Mouse (Mus musculus) T-helper 2 cell (primary cell): ENCODE results near the gene Rsph3b.

ENCODE experiments used
- in situ Hi-C: fragments of 300-600 bp; cut with MboI, MseI; formaldehyde crosslinking; loops from one replicate; pipeline ENCODE4 v1.15.1; 2025; ENCODE audit warnings: high pct_unique_total_duplicates

The Rsph3b gene

DNA sequence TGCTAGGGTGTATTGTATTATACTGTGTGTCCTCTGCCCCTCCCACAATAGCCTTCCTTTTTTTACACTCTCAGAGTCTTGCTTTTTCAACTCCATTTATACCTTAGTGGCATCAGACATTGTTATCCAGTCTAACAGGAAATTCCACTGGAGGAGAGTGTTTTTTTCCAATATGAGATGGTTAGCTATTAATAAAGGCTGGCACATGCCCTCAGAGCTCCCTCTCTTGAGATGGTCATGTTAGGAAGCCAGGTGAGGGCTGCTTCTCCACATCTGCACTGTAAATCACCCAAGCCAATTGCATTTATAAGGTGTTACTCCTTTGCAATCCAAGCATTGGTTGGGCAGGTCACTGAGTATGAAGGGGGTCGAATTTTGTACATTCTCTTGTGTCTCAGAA is 81.9 kb downstream of the Rsph3b start:
- in situ Hi-C loops: no loop called here

DNA sequence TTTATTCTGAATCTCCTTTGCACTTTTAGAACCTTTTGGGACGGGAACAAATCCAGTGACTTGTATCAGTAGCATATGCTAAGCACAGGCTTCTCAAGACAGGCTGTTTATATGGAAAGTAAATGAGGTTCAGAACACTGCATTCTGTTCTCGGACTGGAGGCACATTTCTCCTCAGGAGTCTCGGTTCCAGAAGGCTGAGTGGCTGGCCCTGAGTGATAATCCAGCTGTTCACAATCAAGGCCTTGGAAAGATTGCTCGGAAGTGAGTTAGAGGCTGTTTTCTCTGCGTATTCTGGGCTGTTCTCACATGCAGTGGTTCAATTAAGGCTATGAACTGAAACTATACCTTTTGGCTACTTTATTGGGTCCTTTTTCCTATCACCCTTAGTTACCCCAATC is 82.9 kb downstream of the Rsph3b start:
- in situ Hi-C loops: no loop called here

DNA sequence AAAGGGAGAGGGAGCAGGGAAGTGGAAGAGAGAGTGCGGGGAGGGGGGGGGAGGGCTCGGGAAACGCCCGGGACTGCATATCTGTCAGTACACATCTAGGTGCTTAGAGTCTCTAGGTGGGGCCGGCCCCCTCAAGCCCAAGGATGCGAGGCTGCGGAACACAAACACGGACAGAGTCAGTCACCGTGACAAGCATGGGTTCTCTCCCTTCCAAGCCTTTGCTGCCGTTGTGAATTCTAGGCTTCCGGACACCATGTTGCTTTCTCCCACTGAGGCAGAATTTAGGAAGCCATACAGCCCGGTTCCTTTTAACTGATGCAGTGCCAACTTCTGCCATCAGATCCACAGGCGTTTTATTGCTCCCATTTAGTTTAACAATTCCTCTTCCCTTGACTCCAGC is 83.6 kb downstream of the Rsph3b start:
- in situ Hi-C loops: no loop called here

DNA sequence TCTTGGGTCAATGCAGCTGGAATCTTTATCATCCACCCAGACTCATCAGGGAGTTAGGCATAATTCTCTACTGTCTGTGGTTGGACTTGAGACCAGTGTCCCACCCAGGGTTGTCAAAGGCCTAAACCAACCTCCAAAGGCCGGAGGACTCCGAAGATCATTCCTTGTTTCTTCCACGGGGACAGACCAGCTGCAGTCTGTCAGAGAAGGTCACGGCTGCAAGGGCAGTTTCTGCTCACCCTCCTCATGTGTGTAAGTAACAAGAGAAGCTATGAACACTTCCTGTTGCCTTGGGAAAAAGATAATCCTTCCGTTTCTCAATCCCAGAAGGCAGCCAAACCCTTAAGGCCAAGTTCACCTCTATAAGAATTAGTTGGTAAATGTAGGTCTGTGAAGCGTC is 85.0 kb downstream of the Rsph3b start:
- in situ Hi-C loops: no loop called here

DNA sequence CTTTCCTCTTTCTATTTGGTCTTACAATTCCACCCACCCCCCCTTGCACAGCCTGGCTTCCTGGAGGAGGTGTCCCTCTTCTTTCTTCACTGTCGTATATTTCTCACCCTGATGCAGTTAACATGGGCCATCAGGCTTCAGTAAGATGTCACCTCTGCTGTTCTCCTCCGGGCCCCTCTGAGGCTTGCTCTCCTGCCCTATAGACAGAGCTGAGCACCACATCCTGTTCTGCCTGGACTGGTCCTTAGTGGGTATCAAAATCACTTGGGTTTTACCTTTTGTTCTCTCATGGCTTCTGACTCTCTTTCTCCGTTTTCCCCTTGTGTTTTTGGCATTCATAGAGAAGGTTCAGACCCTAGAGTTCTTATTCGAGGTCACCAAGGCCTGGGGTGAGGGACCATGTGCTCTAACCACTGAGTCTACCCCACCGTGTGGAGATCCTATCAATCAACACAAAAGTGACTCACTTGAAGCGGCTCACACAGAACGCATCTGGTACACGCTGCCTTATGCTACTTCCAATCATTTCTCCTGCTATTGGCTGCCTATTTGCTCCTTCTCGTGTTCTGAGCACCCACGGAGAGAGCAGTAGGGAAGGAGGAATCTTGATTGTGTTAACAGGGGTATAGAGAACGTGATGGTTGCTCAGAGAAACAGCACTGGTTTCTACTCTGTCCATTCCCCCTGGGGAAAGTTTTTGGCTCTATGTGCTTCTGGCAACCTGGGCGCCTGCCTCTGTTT is 86.3 kb downstream of the Rsph3b start:
- in situ Hi-C loops: no loop called here

DNA sequence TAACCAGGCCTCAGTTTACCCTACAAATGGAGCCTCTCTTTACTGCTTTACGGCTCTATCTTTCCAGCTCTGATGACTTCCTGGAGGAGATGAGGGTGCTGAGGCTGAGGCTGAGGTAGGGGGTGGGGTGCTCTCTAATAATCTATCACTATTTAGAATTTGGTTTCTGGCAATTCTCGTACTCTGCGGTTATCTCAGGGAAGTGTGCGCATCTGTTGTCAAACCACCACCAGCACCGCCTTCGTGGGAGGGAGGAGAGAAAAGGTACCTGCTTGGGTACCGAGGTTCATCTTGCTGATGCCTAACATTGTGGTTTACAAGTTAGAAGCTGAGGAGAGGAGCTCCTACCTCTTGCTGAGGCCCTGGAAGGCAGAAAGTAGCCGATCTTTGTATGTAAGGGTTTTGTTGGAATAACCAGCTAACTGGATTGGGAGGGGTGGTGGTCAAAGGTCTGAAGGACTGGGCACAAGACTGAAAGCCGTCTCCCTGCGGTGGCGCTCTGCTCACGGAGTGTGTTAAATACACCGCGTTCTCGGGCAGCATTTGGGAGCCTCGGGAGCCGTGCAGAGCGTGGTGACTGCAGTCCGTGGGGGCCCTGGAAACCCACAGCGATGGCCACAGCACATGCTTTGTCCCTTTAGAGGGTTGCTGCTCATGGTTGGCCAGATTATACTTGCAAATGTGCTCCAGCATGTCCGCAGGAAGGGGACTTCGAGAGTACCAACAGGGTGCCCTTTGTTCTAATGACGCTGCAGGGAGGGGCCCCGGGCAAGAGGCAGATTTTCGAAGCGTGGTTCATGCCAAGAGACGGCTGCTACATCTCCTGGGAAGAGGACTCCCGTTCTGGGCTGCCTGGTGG is 87.1 kb downstream of the Rsph3b start:
- in situ Hi-C loops: no loop called here

DNA sequence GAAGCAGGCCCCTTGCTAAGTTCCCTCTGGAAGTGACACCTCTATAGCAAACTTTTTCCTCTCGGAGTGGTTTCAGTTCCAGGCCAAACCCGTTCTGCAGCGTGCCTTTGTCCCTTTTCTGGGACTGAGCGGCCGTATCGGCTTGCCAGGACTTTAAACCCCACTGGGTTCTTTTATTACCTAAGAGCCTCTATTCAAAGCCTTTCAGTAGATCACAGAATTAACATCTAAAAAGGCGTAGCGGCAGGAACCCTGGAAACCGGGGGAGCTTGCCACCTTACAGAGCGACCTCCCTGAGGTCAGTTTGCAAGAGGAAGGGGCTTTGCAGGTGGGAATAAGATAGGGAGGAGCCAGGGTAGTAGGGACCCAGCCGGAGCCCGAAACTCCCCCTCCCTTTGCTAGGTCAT is 88.0 kb downstream of the Rsph3b start:
- in situ Hi-C loops: no loop called here

DNA sequence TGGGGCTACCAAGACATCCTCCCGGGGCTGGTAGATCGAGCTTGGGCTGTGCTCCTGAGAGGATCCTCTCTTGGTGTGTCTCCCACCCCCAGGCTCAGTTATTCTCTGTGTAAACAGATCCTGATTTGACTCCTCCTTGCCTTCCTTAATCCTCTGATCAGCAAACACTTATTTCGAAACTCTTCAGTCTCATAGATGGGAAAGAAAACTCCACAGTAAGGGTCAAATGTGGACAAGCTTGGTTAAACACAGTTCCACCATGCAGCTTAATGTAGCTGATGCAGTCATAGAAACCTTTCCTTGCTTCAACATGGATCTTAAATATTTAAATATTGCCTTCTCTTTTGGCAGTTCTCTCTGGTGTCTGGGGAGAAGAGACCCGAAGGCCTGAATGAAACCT is 88.4 kb downstream of the Rsph3b start:
- in situ Hi-C loops: no loop called here
